Mouse (Mus musculus): ENCODE data around the gene Nppa.
"Not testable (repeated sequence)": the region's sequence is repeated elsewhere in the genome, so short reads cannot be mapped to it uniquely, and the experiment has no call there.

- not testable (repeated sequence) for TF ChIP-seq POLR2A (IDR thresholded peaks at IDR 0.05; ENCODE audit: control insufficient read depth, low read depth, low read length); CTCF (IDR thresholded peaks at IDR 0.05; ENCODE audit: control insufficient read depth, insufficient read depth, insufficient replicate concordance, low read depth, low read length)
These were observed 42.8 kb downstream of the Nppa start for GRCm38 (mm10) chr4:148043327-148043726.
